Mouse (Mus musculus): Measurements from ENCODE around the gene Eno1.
A peak's percentile ranks its signal among the peaks of the same experiment; 100 is the strongest.

GRCm38 (mm10) chr4:150193915-150194314 is 42.6 kb upstream of the Eno1 start:
- no peak for TF ChIP-seq EP300 (IDR thresholded peaks at IDR 0.05; ENCODE audit: insufficient read depth, low read depth, low read length)
- TF ChIP-seq CTCF (IDR thresholded peaks at IDR 0.05; ENCODE audit: low read depth, low read length) = peak; percentile 88
